Mouse (Mus musculus): Measurements from ENCODE around the gene Zzz3.

DNA sequence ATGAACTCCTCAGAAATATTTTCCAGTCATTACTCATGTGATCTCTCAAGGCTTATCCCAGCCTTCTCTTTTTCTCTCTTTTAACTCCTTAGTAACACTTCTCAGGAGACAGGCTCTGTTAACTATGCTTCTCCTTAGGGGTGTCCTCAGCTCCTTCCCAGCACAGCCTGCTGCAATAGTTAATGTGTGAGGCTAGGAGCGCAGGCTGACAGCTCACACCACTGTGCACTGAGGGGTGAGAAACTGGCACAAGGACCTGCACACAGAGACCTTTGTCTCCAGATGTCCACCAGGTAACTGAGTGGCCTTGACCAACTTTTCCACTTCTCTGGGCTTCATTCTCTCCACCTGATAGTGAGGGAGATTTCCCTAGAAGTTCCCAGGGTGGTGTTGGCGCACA is 102.6 kb downstream of the Zzz3 start:
- TF ChIP-seq POLR2A (IDR thresholded peaks at IDR 0.05; ENCODE audit: insufficient read depth, low read depth, low read length) (no peak), EP300 (IDR thresholded peaks at IDR 0.05; ENCODE audit: insufficient read depth, low read depth, low read length) (no peak)
